Mouse (Mus musculus) ES-E14 (cell line): ENCODE results near the gene Slc6a12. TPM values are rescaled to one million over a fixed set of nuclear protein-coding genes. Genes with fewer than 3 reads are reported as not detected.

Experiments
- DNase-seq: peaks from one replicate; pipeline ENCODE4 v3.0.0-alpha.2; 2013; ENCODE audit warnings: low read depth, low spot score
- H3K27ac ChIP-seq: 2 replicates; pipeline ENCODE4 v1.5.1; 2012; ENCODE audit warnings: low read depth, mild to moderate bottlenecking, low read length, moderate library complexity, mixed read lengths; ENCODE audit not compliant: poor library complexity, insufficient read depth, severe bottlenecking
- H3K36me3 ChIP-seq: 2 replicates; pipeline ENCODE4 v1.6.1; 2012; ENCODE audit warnings: mild to moderate bottlenecking, low read length, moderate library complexity, mixed read lengths; ENCODE audit not compliant: control insufficient read depth, poor library complexity, insufficient read depth, severe bottlenecking
- H3K4me1 ChIP-seq, 2 experiments: fragments of 150-350 bp in 1 of 2; sonication (generic) in 1 of 2; 2 replicates each; pipeline ENCODE4 v1.6.1; 2012; ENCODE audit warnings: low read length in 2 of 2, mild to moderate bottlenecking in 1 of 2, mixed read lengths in 1 of 2; ENCODE audit not compliant: control insufficient read depth in 2 of 2, insufficient read depth in 2 of 2, poor library complexity in 1 of 2
- H3K4me3 ChIP-seq, 2 experiments: fragments of 150-350 bp in 1 of 2; sonication (generic) in 1 of 2; 2 replicates each; pipeline ENCODE4 v1.5.1; 2012; ENCODE audit warnings: low read length in 2 of 2, low read depth in 1 of 2, mild to moderate bottlenecking in 1 of 2, mixed read lengths in 1 of 2; ENCODE audit not compliant: insufficient read depth in 1 of 2, poor library complexity in 1 of 2, severe bottlenecking in 1 of 2
- H3K9ac ChIP-seq: 2 replicates; pipeline ENCODE4 v1.6.1; 2012; ENCODE audit warnings: low read depth, mild to moderate bottlenecking, low read length, mixed read lengths; ENCODE audit not compliant: poor library complexity, insufficient read depth, severe bottlenecking
- H3K9me3 ChIP-seq: fragments of 150-350 bp; sonication (generic); 2 replicates; pipeline ENCODE4 v1.6.1; 2012; ENCODE audit warnings: low read depth, mild to moderate bottlenecking, low read length; ENCODE audit not compliant: control insufficient read depth, insufficient read depth
- CHD2 ChIP-seq: IDR thresholded peaks from 2 replicates; pipeline ENCODE4 v1.6.1; 2014; ENCODE audit warnings: mild to moderate bottlenecking, low read depth, low read length, inconsistent platforms
- HCFC1 ChIP-seq: IDR thresholded peaks from 2 replicates; pipeline ENCODE4 v1.6.1; 2012; ENCODE audit warnings: low read length, inconsistent platforms, borderline replicate concordance; ENCODE audit not compliant: insufficient read depth
- MAFK ChIP-seq: IDR thresholded peaks from 2 replicates; pipeline ENCODE4 v1.6.1; 2014; ENCODE audit warnings: mild to moderate bottlenecking, low read depth, low read length, inconsistent platforms; ENCODE audit not compliant: insufficient read depth
- ZC3H11A ChIP-seq: IDR thresholded peaks from 2 replicates; pipeline ENCODE4 v1.6.1; 2012; ENCODE audit warnings: low read depth, mild to moderate bottlenecking, inconsistent platforms, low read length, borderline replicate concordance
- ZNF384 ChIP-seq: IDR thresholded peaks from 2 replicates; pipeline ENCODE4 v1.6.1; 2012; ENCODE audit warnings: low read depth, low read length, inconsistent platforms
- in situ Hi-C, 2 experiments: fragments of 600-800 bp; cut with MboI; formaldehyde crosslinking; loops; one replicate each; pipeline ENCODE4 v1.15.1; 2025; ENCODE audit warnings: low sequenced_read_pairs in 2 of 2, inconsistent platforms in 1 of 2; ENCODE audit not compliant: unreplicated experiment in 2 of 2
- total RNA-seq: library from RNA; depleted of rRNA; stranded (reverse); fragments of 300-350 nt; gene quantifications from 2 replicates; pipeline ENCODE4 v1.2.3, GENCODE M21; 2012

The Slc6a12 gene
- total RNA-seq, 1 experiment, result 0.45 TPM

GRCm38 (mm10) chr6:121337770-121338518 lies 4.9 kb upstream of the Slc6a12 start:
- TF ChIP-seq CHD2, result no peak
- TF ChIP-seq ZNF384, result no peak
- TF ChIP-seq ZC3H11A, result peak; percentile 99
- 0 out of 2 replicates have a peak, but pooled peaks have one; percentile 8 for TF ChIP-seq MAFK
- TF ChIP-seq HCFC1, result 0 out of 2 replicates have a peak, but pooled peaks have one; percentile 28
- Histone ChIP-seq H3K4me3 (no peak overlapping the region), H3K9me3 (no peaks in the 10 kb centered on the region), H3K27ac (no peak overlapping the region), H3K9ac (no peak overlapping the region), H3K4me1 (no peaks in the 10 kb centered on the region), H3K36me3 (no peaks in the 10 kb centered on the region)
- peak; percentile 97 for DNase-seq
- in situ Hi-C loops, result loop anchor here (5.0 to 25.0 kb wide), 2 partner anchors 194 to 199 kb away; no protein-coding TSS in a partner anchor

- in situ Hi-C loops, result loop anchor here (5.0 to 25.0 kb wide), 2 partner anchors 194 to 199 kb away; no protein-coding TSS in a partner anchor
- Histone ChIP-seq H3K36me3 (no peaks in the 10 kb centered on the region), H3K4me1 (no peaks in the 10 kb centered on the region), H3K4me3 (no peak overlapping the region), H3K9ac (no peak overlapping the region), H3K9me3 (no peaks in the 10 kb centered on the region), H3K27ac (no peak overlapping the region)
- TF ChIP-seq MAFK (no peak), CHD2 (no peak), HCFC1 (no peak), ZC3H11A (no peak)
- no peak for DNase-seq
Measured at GRCm38 (mm10) chr6:121338519-121338896, 4.4 kb upstream of the Slc6a12 start.

- in situ Hi-C loops, result loop anchor here in 1 of 2 experiments (25.0 kb wide), 1 partner anchor 196 kb away; no protein-coding TSS in a partner anchor
Measured at GRCm38 (mm10) chr6:121341650-121342049, 1.2 kb upstream of the Slc6a12 start.

GRCm38 (mm10) chr6:121343771-121344123 lies 871 bp downstream of the Slc6a12 start:
- Histone ChIP-seq H3K9me3 (no peaks in the 10 kb centered on the region), H3K4me3 (no peak overlapping the region), H3K36me3 (no peaks in the 10 kb centered on the region), H3K27ac (no peak overlapping the region), H3K9ac (no peak overlapping the region), H3K4me1 (no peaks in the 10 kb centered on the region)
- DNase-seq, result no peak
- no peak for TF ChIP-seq HCFC1
- in situ Hi-C loops, result loop anchor here in 1 of 2 experiments (25.0 kb wide), 1 partner anchor 194 kb away; no protein-coding TSS in a partner anchor

More at GRCm38 (mm10) chr6:121341650-121342049, 1.2 kb upstream of the Slc6a12 start:
- TF ChIP-seq ZNF384, result no peak
- no peak for TF ChIP-seq HCFC1
- TF ChIP-seq ZC3H11A, result no peak
- no peak for TF ChIP-seq CHD2
- TF ChIP-seq MAFK, result no peak
- DNase-seq, result no peak
- H3K9ac ChIP-seq, result no peak overlapping the region
- no peak overlapping the region for H3K4me3 ChIP-seq
- H3K4me1 ChIP-seq, result no peaks in the 10 kb centered on the region
- H3K36me3 ChIP-seq, result no peaks in the 10 kb centered on the region
- no peak overlapping the region for H3K27ac ChIP-seq
- no peaks in the 10 kb centered on the region for H3K9me3 ChIP-seq
